Mouse (Mus musculus): ENCODE results near the gene Rab15. TPM values are rescaled to one million over a fixed set of nuclear protein-coding genes. Genes with fewer than 3 reads are reported as not detected.

Rab15 gene
- polyA plus RNA-seq, 1 experiment = 0.13 TPM

GRCm38 (mm10) chr12:76790446-76791084, 32.1 kb downstream of the Rab15 start:
- H3K79me2 ChIP-seq (ENCODE audit: control insufficient read depth, insufficient read depth) = no peaks in the 10 kb centered on the region
- H3K27me3 ChIP-seq (ENCODE audit: control insufficient read depth, insufficient read depth, insufficient read length) = peaks cover 27% of the 10 kb centered on the region
- no peak for TF ChIP-seq MYOD1 (IDR thresholded peaks at IDR 0.05; ENCODE audit: control insufficient read depth in 1 of 3, insufficient read length in 2 of 3, low read depth in 2 of 3)
- no peak for TF ChIP-seq SRF (IDR thresholded peaks at IDR 0.05; ENCODE audit: control insufficient read depth, insufficient read length, low read depth)
- TF ChIP-seq E2F4 (IDR thresholded peaks at IDR 0.05; ENCODE audit: insufficient read depth) = no peak
- no peak overlapping the region for H3K4me2 ChIP-seq (ENCODE audit: low read depth)
- no peak overlapping the region for H3ac ChIP-seq (ENCODE audit: control insufficient read depth, insufficient read length)
- H3K36me3 ChIP-seq (ENCODE audit: control insufficient read depth, insufficient read depth) = no peaks in the 10 kb centered on the region
- H3K4me3 ChIP-seq = no peak overlapping the region

- no peaks in the 10 kb centered on the region for H3K79me2 ChIP-seq (ENCODE audit: control insufficient read depth, insufficient read depth)
Measured at GRCm38 (mm10) chr12:76784056-76784619, 38.6 kb downstream of the Rab15 start.

GRCm38 (mm10) chr12:76780639-76781468, 41.9 kb downstream of the Rab15 start:
- TF ChIP-seq USF1 (IDR thresholded peaks at IDR 0.05; ENCODE audit: low read depth) (no peak), E2F4 (IDR thresholded peaks at IDR 0.05; ENCODE audit: insufficient read depth) (no peak), MYOD1 (IDR thresholded peaks at IDR 0.05; ENCODE audit: control insufficient read depth in 1 of 3, insufficient read length in 2 of 3, low read depth in 2 of 3) (no peak), SRF (IDR thresholded peaks at IDR 0.05; ENCODE audit: control insufficient read depth, insufficient read length, low read depth) (no peak), MAX (IDR thresholded peaks at IDR 0.05; ENCODE audit: low read depth) (no peak), POLR2AphosphoS2 (IDR thresholded peaks at IDR 0.05; ENCODE audit: insufficient read length, low read depth) (no peak), CEBPB (IDR thresholded peaks at IDR 0.05; ENCODE audit: insufficient read depth, poor library complexity, severe bottlenecking) (no peak), MYOG (IDR thresholded peaks at IDR 0.05; ENCODE audit: control insufficient read depth in 1 of 3, insufficient read depth in 1 of 3, insufficient read length in 2 of 3, low read depth in 2 of 3) (no peak), TCF12 (IDR thresholded peaks at IDR 0.05; ENCODE audit: insufficient read depth, poor library complexity, severe bottlenecking) (no peak), POLR2A (IDR thresholded peaks at IDR 0.05; ENCODE audit: insufficient read length, low read depth) (no peak), REST (IDR thresholded peaks at IDR 0.05; ENCODE audit: insufficient read depth, insufficient read length) (no peak), TCF3 (IDR thresholded peaks at IDR 0.05; ENCODE audit: insufficient read length, low read depth) (no peak)

More at GRCm38 (mm10) chr12:76784056-76784619, 38.6 kb downstream of the Rab15 start:
- H3K4me2 ChIP-seq (ENCODE audit: low read depth) = no peak overlapping the region
- no peaks in the 10 kb centered on the region for H3K27me3 ChIP-seq (ENCODE audit: control insufficient read depth, insufficient read depth, insufficient read length)
- no peaks in the 10 kb centered on the region for H3K36me3 ChIP-seq (ENCODE audit: control insufficient read depth, insufficient read depth)
- H3ac ChIP-seq (ENCODE audit: control insufficient read depth, insufficient read length) = no peak overlapping the region
- TF ChIP-seq POLR2AphosphoS2 (IDR thresholded peaks at IDR 0.05; ENCODE audit: insufficient read length, low read depth) (no peak), TCF3 (IDR thresholded peaks at IDR 0.05; ENCODE audit: insufficient read length, low read depth) (no peak), MAX (IDR thresholded peaks at IDR 0.05; ENCODE audit: low read depth) (no peak), POLR2A (IDR thresholded peaks at IDR 0.05; ENCODE audit: insufficient read length, low read depth) (no peak), TCF12 (IDR thresholded peaks at IDR 0.05; ENCODE audit: insufficient read depth, poor library complexity, severe bottlenecking) (no peak), USF1 (IDR thresholded peaks at IDR 0.05; ENCODE audit: low read depth) (no peak), MYOD1 (IDR thresholded peaks at IDR 0.05; ENCODE audit: control insufficient read depth in 1 of 3, insufficient read length in 2 of 3, low read depth in 2 of 3) (no peak), REST (IDR thresholded peaks at IDR 0.05; ENCODE audit: insufficient read depth, insufficient read length) (no peak), CEBPB (IDR thresholded peaks at IDR 0.05; ENCODE audit: insufficient read depth, poor library complexity, severe bottlenecking) (no peak), MYOG (IDR thresholded peaks at IDR 0.05; ENCODE audit: control insufficient read depth in 1 of 3, insufficient read depth in 1 of 3, insufficient read length in 2 of 3, low read depth in 2 of 3) (no peak), SRF (IDR thresholded peaks at IDR 0.05; ENCODE audit: control insufficient read depth, insufficient read length, low read depth) (no peak), E2F4 (IDR thresholded peaks at IDR 0.05; ENCODE audit: insufficient read depth) (no peak)
- no peak overlapping the region for H3K4me3 ChIP-seq

GRCm38 (mm10) chr12:76779951-76780350, 42.8 kb downstream of the Rab15 start:
- Histone ChIP-seq H3K36me3 (ENCODE audit: control insufficient read depth, insufficient read depth) (no peaks in the 10 kb centered on the region), H3K79me2 (ENCODE audit: control insufficient read depth, insufficient read depth) (no peaks in the 10 kb centered on the region), H3ac (ENCODE audit: control insufficient read depth, insufficient read length) (no peak overlapping the region), H3K4me3 (no peak overlapping the region), H3K4me2 (ENCODE audit: low read depth) (no peak overlapping the region), H3K27me3 (ENCODE audit: control insufficient read depth, insufficient read depth, insufficient read length) (no peaks in the 10 kb centered on the region)
- TF ChIP-seq USF1 (IDR thresholded peaks at IDR 0.05; ENCODE audit: low read depth) = no peak
- no peak for TF ChIP-seq E2F4 (IDR thresholded peaks at IDR 0.05; ENCODE audit: insufficient read depth)
- no peak for TF ChIP-seq CEBPB (IDR thresholded peaks at IDR 0.05; ENCODE audit: insufficient read depth, poor library complexity, severe bottlenecking)
- no peak for TF ChIP-seq POLR2AphosphoS2 (IDR thresholded peaks at IDR 0.05; ENCODE audit: insufficient read length, low read depth)
- TF ChIP-seq TCF12 (IDR thresholded peaks at IDR 0.05; ENCODE audit: insufficient read depth, poor library complexity, severe bottlenecking) = no peak
- no peak for TF ChIP-seq REST (IDR thresholded peaks at IDR 0.05; ENCODE audit: insufficient read depth, insufficient read length)
- no peak for TF ChIP-seq SRF (IDR thresholded peaks at IDR 0.05; ENCODE audit: control insufficient read depth, insufficient read length, low read depth)
- no peak for TF ChIP-seq MAX (IDR thresholded peaks at IDR 0.05; ENCODE audit: low read depth)
- no peak for TF ChIP-seq POLR2A (IDR thresholded peaks at IDR 0.05; ENCODE audit: insufficient read length, low read depth)
- TF ChIP-seq MYOG (IDR thresholded peaks at IDR 0.05; ENCODE audit: control insufficient read depth in 1 of 3, insufficient read depth in 1 of 3, insufficient read length in 2 of 3, low read depth in 2 of 3) = no peak
- no peak for TF ChIP-seq TCF3 (IDR thresholded peaks at IDR 0.05; ENCODE audit: insufficient read length, low read depth)
- no peak for TF ChIP-seq MYOD1 (IDR thresholded peaks at IDR 0.05; ENCODE audit: control insufficient read depth in 1 of 3, insufficient read length in 2 of 3, low read depth in 2 of 3)

More at GRCm38 (mm10) chr12:76780639-76781468, 41.9 kb downstream of the Rab15 start:
- Histone ChIP-seq H3K4me3 (no peak overlapping the region), H3K4me2 (ENCODE audit: low read depth) (no peak overlapping the region), H3ac (ENCODE audit: control insufficient read depth, insufficient read length) (no peak overlapping the region), H3K79me2 (ENCODE audit: control insufficient read depth, insufficient read depth) (no peaks in the 10 kb centered on the region), H3K27me3 (ENCODE audit: control insufficient read depth, insufficient read depth, insufficient read length) (no peaks in the 10 kb centered on the region), H3K36me3 (ENCODE audit: control insufficient read depth, insufficient read depth) (no peaks in the 10 kb centered on the region)

All from myocyte (in vitro differentiated cells).